Mouse (Mus musculus) testis, adult 10 weeks (tissue): Measurements from ENCODE around the gene Zfp768. TPM values are rescaled to one million over a fixed set of nuclear protein-coding genes. Genes with fewer than 3 reads are reported as not detected.

Experiments used
- polyA plus RNA-seq: library from polyadenylated mRNA; stranded (reverse); fragments of 350-450 nt; fragmentation: Illumina TruSeq; extraction: RNeasy Lipid Tissue Mini Kit (QIAGEN cat#74804); gene quantifications from one replicate; pipeline ENCODE4 v1.2.3, GENCODE M21; 2014; ENCODE audit warnings: low read depth, low replicate concordance

Gene Zfp768
- polyA plus RNA-seq: 4.0 TPM

GRCm38 (mm10) chr7:127345512-127346325, at the start of gene Zfp768:
TSS of gene Zfp768 (minus strand) at chr7:127345589.

DNA sequence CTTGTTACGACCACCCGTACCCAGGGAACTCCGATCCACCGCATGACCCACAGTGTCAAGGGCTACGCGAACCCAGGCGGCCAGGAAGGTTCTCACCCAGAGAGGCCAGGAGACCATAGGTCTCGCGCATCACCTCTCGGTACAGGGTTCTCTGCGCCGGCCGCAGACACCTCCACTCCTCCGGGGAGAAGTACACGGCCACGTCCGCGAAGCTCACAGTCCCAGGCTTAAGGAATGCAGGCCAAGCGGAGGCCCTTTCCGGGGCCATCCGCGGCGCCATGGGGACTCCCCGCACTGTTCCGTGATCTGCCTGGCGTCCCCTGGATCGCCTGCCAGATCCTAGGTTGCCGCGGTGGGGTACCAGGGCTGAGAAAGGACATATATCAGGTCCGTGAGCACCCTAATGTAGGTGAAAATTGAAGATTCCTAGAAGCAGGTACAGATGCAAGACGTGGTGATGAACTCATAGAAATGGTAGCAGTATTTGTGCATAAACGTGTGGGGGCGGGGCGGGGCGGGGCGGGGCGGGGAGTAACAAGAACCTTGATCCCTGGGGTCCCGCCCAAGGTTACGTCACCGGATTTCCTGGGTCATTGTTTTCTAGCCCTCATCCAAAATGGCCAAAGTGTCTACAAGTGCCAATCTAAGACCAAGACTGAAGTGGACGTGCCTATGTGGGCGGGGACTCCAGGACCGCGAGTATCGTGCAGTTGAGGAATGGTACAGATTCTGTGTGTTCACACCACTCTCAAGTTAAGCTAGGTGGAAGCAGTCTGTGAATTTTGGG, 48.0 kb upstream of the Zfp768 start, which contains the start of gene E430018J23Rik:
E430018J23Rik (minus strand) TSS at position 473 of the 787 bp plus-strand sequence.

GRCm38 (mm10) chr7:127386641-127387392, 41.4 kb upstream of the Zfp768 start, which contains the start of gene 9130019O22Rik:
TSS of gene 9130019O22Rik (minus strand) at chr7:127387166.

GRCm38 (mm10) chr7:127375271-127376245, 30.2 kb upstream of the Zfp768 start, which contains the start of gene Zfp747:
TSS of gene Zfp747 (minus strand) at chr7:127376050.

GRCm38 (mm10) chr7:127296098-127296497, 49.3 kb downstream of the Zfp768 start, which contains the start of gene Itgal:
TSS of gene Itgal (plus strand) at chr7:127296260.

Other genes starting within 250 kb of the Zfp768 start
- gene Qprt, start 223.4 kb downstream of the Zfp768 start, polyA plus RNA-seq: not detected
- 0.07 TPM for gene Spn, start 207.8 kb downstream of the Zfp768 start, polyA plus RNA-seq
- 8.9 TPM for gene Cd2bp2, start 149.5 kb downstream of the Zfp768 start, polyA plus RNA-seq
- gene Tbc1d10b, start 137.1 kb downstream of the Zfp768 start, polyA plus RNA-seq: 1.6 TPM
- gene Mylpf, start 136.7 kb downstream of the Zfp768 start, polyA plus RNA-seq: not detected
- gene Zfp553, start 112.5 kb downstream of the Zfp768 start, polyA plus RNA-seq: 1.1 TPM
- gene Sept1, start 112.5 kb downstream of the Zfp768 start, polyA plus RNA-seq: 0.53 TPM
- gene Zfp771, start 101.3 kb downstream of the Zfp768 start, polyA plus RNA-seq: 6.9 TPM
- 0.62 TPM for gene Dctpp1, start 84.9 kb downstream of the Zfp768 start, polyA plus RNA-seq
- 126 TPM for gene Sephs2, start 71.5 kb downstream of the Zfp768 start, polyA plus RNA-seq
- gene Itgal, start 49.3 kb downstream of the Zfp768 start, polyA plus RNA-seq: 0.22 TPM
- gene Zfp747, start 30.5 kb upstream of the Zfp768 start, polyA plus RNA-seq: 0.35 TPM
- gene 9130019O22Rik, start 41.6 kb upstream of the Zfp768 start, polyA plus RNA-seq: 0.20 TPM
- gene E430018J23Rik, start 48.0 kb upstream of the Zfp768 start, polyA plus RNA-seq: 0.57 TPM
- 0.14 TPM for gene Zfp764, start 61.2 kb upstream of the Zfp768 start, polyA plus RNA-seq
- 1.4 TPM for gene Zfp688, start 76.5 kb upstream of the Zfp768 start, polyA plus RNA-seq
- 2.3 TPM for gene Zfp689, start 103.6 kb upstream of the Zfp768 start, polyA plus RNA-seq
- gene Prr14, start 114.0 kb upstream of the Zfp768 start, polyA plus RNA-seq: 25.2 TPM
- gene Fbrs, start 133.6 kb upstream of the Zfp768 start, polyA plus RNA-seq: 12.3 TPM
- gene Srcap, start 166.4 kb upstream of the Zfp768 start, polyA plus RNA-seq: 6.5 TPM
- 4.6 TPM for gene Gm42715, start 174.0 kb upstream of the Zfp768 start, polyA plus RNA-seq
- gene Tmem265, start 215.8 kb upstream of the Zfp768 start, polyA plus RNA-seq: not detected
- gene Phkg2, start 227.8 kb upstream of the Zfp768 start, polyA plus RNA-seq: 445 TPM
- gene Ccdc189, start 243.0 kb upstream of the Zfp768 start, polyA plus RNA-seq: 22.2 TPM
- gene Rnf40, start 243.2 kb upstream of the Zfp768 start, polyA plus RNA-seq: 6.3 TPM